Mouse (Mus musculus) lung, postnatal 36 days (tissue): ENCODE results near the gene Gabbr1.

Experiments used
- DNase-seq: peaks from one replicate; pipeline ENCODE4 v3.0.0; 2022; ENCODE audit warnings: mixed read lengths

Gene Gabbr1

GRCm38 (mm10) chr17:37078193-37078592 lies 32.4 kb downstream of the Gabbr1 start:
- DNase-seq = no peak

- DNase-seq = no peak
Observed at GRCm38 (mm10) chr17:37078990-37079389, 33.2 kb downstream of the Gabbr1 start.

GRCm38 (mm10) chr17:37080119-37080518 lies 34.4 kb downstream of the Gabbr1 start:
- peak; percentile 50 for DNase-seq

- DNase-seq = no peak
Observed at GRCm38 (mm10) chr17:37081659-37082058, 35.9 kb downstream of the Gabbr1 start.

- peak; percentile 57 for DNase-seq
Observed at GRCm38 (mm10) chr17:37083327-37083726, 37.6 kb downstream of the Gabbr1 start.

- no peak for DNase-seq
Observed at GRCm38 (mm10) chr17:37084632-37085031, 38.9 kb downstream of the Gabbr1 start.

- no peak for DNase-seq
Observed at GRCm38 (mm10) chr17:37085545-37085944, 39.8 kb downstream of the Gabbr1 start.

- no peak for DNase-seq
Observed at GRCm38 (mm10) chr17:37088399-37088798, 42.6 kb downstream of the Gabbr1 start, which contains the start of gene Olfr90. Olfr90 (minus strand) TSS chr17:37088499.

GRCm38 (mm10) chr17:37092198-37092597 lies 46.4 kb downstream of the Gabbr1 start:
- DNase-seq = no peak

GRCm38 (mm10) chr17:37093289-37093688 lies 47.5 kb downstream of the Gabbr1 start:
- DNase-seq = no peak

GRCm38 (mm10) chr17:37098178-37098577 lies 52.4 kb downstream of the Gabbr1 start, which contains the start of gene Olfr91:
Olfr91 (minus strand) TSS chr17:37098278.
- DNase-seq = no peak

- no peak for DNase-seq
Observed at GRCm38 (mm10) chr17:37119988-37120387, 74.2 kb downstream of the Gabbr1 start, which contains the start of gene Olfr92. Olfr92 (minus strand) TSS chr17:37120088.
